8 mouse cellular contexts compared by ENCODE assay signal in genomic region chr7:109174337-109174948, GRCm38 (mm10). TPM values are rescaled to one million over a fixed set of nuclear protein-coding genes. Genes with fewer than 3 reads are reported as not detected.
DNase-seq lines count a peak whose midpoint lies in the region; ATAC-seq and TF ChIP-seq lines count a peak whose summit lies in the region.
"Had no signal": no experiment of that assay in that cellular context is flagged by ENCODE, and none has a peak within 500 bp of the region (broad histone marks: within the 10 kb centered on the region; RNA-seq: fewer than 3 reads in every experiment).

No protein-coding gene starts in this region.

- H3K27ac ChIP-seq in hindbrain, embryonic 15.5 days (replicated peaks) = peak overlapping the region; percentile 79
- no peak overlapping the region for H3K27ac ChIP-seq in testis, adult 2 months (ENCODE audit: control insufficient read depth, insufficient read depth, low read depth, low read length)

- intact Hi-C loops in left cerebral cortex, postnatal 25 days (cut with DNase I) = no loop called here

- TF ChIP-seq POLR2A in testis, adult 2 months (IDR thresholded peaks at IDR 0.05; ENCODE audit: control insufficient read depth, low read depth, low read length) = no peak

- peaks cover 32% of the 10 kb centered on the region for H3K4me1 ChIP-seq in hindbrain, embryonic 15.5 days (replicated peaks)
- H3K4me1 ChIP-seq in testis, adult 2 months (ENCODE audit: control insufficient read depth, insufficient read depth, low read length) = peaks cover 3% of the 10 kb centered on the region

- WGBS in hindbrain, embryonic 15.5 days = 5% methylated on average over 31 of the region's 31 CpGs

- no peaks in the 10 kb centered on the region for H3K9me3 ChIP-seq in hindbrain, embryonic 15.5 days

- TF ChIP-seq CTCF in testis, adult 2 months (IDR thresholded peaks at IDR 0.05; ENCODE audit: control insufficient read depth, insufficient read depth, insufficient replicate concordance, low read depth, low read length) = no peak

- DNase-seq in adrenal gland, postnatal 36 days = peak; percentile 23 to 36
- peak; percentile 85 to 88 for DNase-seq in cerebellum, postnatal 14 days
- peak; percentile 51 for DNase-seq in gastrocnemius, postnatal 10 days
- peak; percentile 46 to 59 for DNase-seq in left cerebral cortex, postnatal 25 days (ENCODE audit: low spot score in 2 of 2)
- peak; percentile 52 for DNase-seq in mesoderm, embryonic 11.5 days (ENCODE audit: low read depth, low spot score)

- peaks cover 18% of the 10 kb centered on the region; the same call in 1 of the 2 replicates for H3K27me3 ChIP-seq in hindbrain, embryonic 15.5 days
- no peaks in the 10 kb centered on the region for H3K27me3 ChIP-seq in testis, adult 2 months (ENCODE audit: control insufficient read depth, insufficient read depth, low read length)

- peak overlapping the region; percentile 99 for H3K4me2 ChIP-seq in hindbrain, embryonic 15.5 days

- peak overlapping the region; percentile 75 for H3K9ac ChIP-seq in hindbrain, embryonic 15.5 days

- peak overlapping the region; percentile 64 for H3K4me3 ChIP-seq in hindbrain, embryonic 15.5 days
- H3K4me3 ChIP-seq in testis, adult 2 months (ENCODE audit: control insufficient read depth, low read depth, low read length) = peak overlapping the region; percentile 75
- H3K4me3 ChIP-seq: erythroblast, embryonic 14.5 days had no signal

- peak; percentile 23 for ATAC-seq in hindbrain, embryonic 15.5 days (ENCODE audit: low FRiP score, low read depth)

- no peaks in the 10 kb centered on the region for H3K36me3 ChIP-seq in hindbrain, embryonic 15.5 days
- no peaks in the 10 kb centered on the region for H3K36me3 ChIP-seq in testis, adult 2 months (ENCODE audit: control insufficient read depth, insufficient read depth, low read length)

RNA-seq across cellular contexts. Expression of gene Lmo1, which starts 0.6 kb away (rescaled TPM):
- total RNA-seq in adrenal gland, postnatal 36 days (2021) = 1 to 10 TPM; 5.1 to 9.4 TPM
- total RNA-seq in gastrocnemius, postnatal 10 days (2021) = 1 to 10 TPM; 4.5 to 4.7 TPM
- polyA plus RNA-seq in hindbrain, embryonic 15.5 days (2015; fragmentation: Nextera tagmentation; extraction: Ambion mirVana) = 59.5 and 78.0 TPM in 2 replicates
- total RNA-seq in left cerebral cortex, postnatal 25 days (2021) = 10 to 100 TPM; 12.0 to 19.0 TPM
- polyA plus RNA-seq in testis, adult 2 months (2012; rRNA removed) = 4.6 and 5.0 TPM in 2 replicates
- polyA plus RNA-seq: erythroblast, embryonic 14.5 days had no signal

Comparison
In these comparisons a context has a peak if more than half of its experiments do, and no peak if none do; other contexts are left out.
1. DNase-seq: peak in every context shown above with its lines; median percentile 86 in cerebellum, postnatal 14 days; 52 in left cerebral cortex, postnatal 25 days; 52 in mesoderm, embryonic 11.5 days; 51 in gastrocnemius, postnatal 10 days; 30 in adrenal gland, postnatal 36 days.